Mouse (Mus musculus): ENCODE measurements around the gene Pfas.

DNA sequence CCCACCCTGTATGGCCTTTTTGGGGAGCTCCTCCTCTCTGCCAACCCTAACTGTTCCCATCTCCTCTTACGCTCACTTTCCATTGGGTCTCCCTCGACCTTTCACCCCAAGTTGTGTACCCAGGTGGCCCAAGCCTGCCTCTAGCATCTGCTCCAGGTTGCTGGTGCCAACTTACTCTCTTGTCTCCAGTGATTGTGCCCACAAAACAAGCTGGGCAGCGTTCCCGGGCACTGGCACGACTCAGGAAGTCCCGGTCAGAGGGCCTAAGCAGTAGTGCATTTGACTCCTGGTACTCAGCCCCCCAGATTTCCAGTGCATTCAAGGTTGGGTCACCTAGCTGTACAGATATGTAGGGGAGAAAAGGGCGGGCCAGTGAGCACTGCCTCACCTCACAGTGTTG lies 15.1 kb downstream of the Pfas start:
- TF ChIP-seq ZNF384 (IDR thresholded peaks at IDR 0.05; ENCODE audit: low read depth, low read length) (no peak), HCFC1 (IDR thresholded peaks at IDR 0.05; ENCODE audit: borderline replicate concordance, insufficient read depth, low read length) (no peak), ZC3H11A (IDR thresholded peaks at IDR 0.05; ENCODE audit: borderline replicate concordance, low read depth, low read length) (no peak), MAFK (IDR thresholded peaks at IDR 0.05; ENCODE audit: insufficient read depth, low read depth, low read length) (no peak), CHD2 (IDR thresholded peaks at IDR 0.05; ENCODE audit: low read depth, low read length) (no peak)

Measured in ES-E14 (cell line).